Mouse (Mus musculus) midbrain, embryonic 14.5 days (tissue): ENCODE results near the gene Cuta. TPM values are rescaled to one million over a fixed set of nuclear protein-coding genes. Genes with fewer than 3 reads are reported as not detected.
"Not testable (repeated sequence)": the region's sequence is repeated elsewhere in the genome, so short reads cannot be mapped to it uniquely, and the experiment has no call there.

ENCODE experiments used
- ATAC-seq: fragments of 200-750 bp; cut with Nextera tagmentation; 2 replicates; pipeline ENCODE4 v1.8.0; 2017; ENCODE audit warnings: moderate number of reproducible peaks, moderate library complexity; ENCODE audit not compliant: low FRiP score, low TSS enrichment
- DNase-seq: peaks from one replicate; pipeline ENCODE4 v3.0.0-alpha.2; 2015
- H3K27ac ChIP-seq: fragments of 300-500 bp; sonication (generic); replicated peaks from 2 replicates; pipeline ENCODE4 v1.5.1; 2014; ENCODE audit warnings: mild to moderate bottlenecking, low read depth, low read length, moderate library complexity
- H3K27me3 ChIP-seq: fragments of 300-500 bp; sonication (generic); 2 replicates; pipeline ENCODE4 v1.6.1; 2014; ENCODE audit warnings: low read length, control low read depth, mixed read lengths; ENCODE audit not compliant: control insufficient read depth, insufficient read depth
- H3K36me3 ChIP-seq: fragments of 300-500 bp; sonication (generic); 2 replicates; pipeline ENCODE4 v1.6.1; 2014; ENCODE audit warnings: low read length, control low read depth; ENCODE audit not compliant: control insufficient read depth, insufficient read depth
- H3K4me1 ChIP-seq: fragments of 300-500 bp; sonication (generic); 2 replicates; pipeline ENCODE4 v1.6.1; 2014; ENCODE audit warnings: mild to moderate bottlenecking, antibody characterized with exemption, low read length, control low read depth; ENCODE audit not compliant: control insufficient read depth, insufficient read depth
- H3K4me2 ChIP-seq: fragments of 300-500 bp; sonication (generic); 2 replicates; pipeline ENCODE4 v1.6.1; 2014; ENCODE audit warnings: mild to moderate bottlenecking, low read length, moderate library complexity
- H3K4me3 ChIP-seq: fragments of 300-500 bp; sonication (generic); replicated peaks from 2 replicates; pipeline ENCODE4 v1.5.1; 2014; ENCODE audit warnings: low read depth, low read length
- H3K9ac ChIP-seq: fragments of 300-500 bp; sonication (generic); replicated peaks from 2 replicates; pipeline ENCODE4 v1.6.1; 2014; ENCODE audit warnings: mild to moderate bottlenecking, low read length, moderate library complexity
- H3K9me3 ChIP-seq: fragments of 300-500 bp; sonication (generic); 2 replicates; pipeline ENCODE4 v1.6.1; 2016; ENCODE audit warnings: low read length, control low read depth, mixed read lengths; ENCODE audit not compliant: control insufficient read depth
- WGBS: fragments of 180-500 bp; shearing (Covaris S2); extraction: QIAGEN DNeasy Blood & Tissue Kit; methylation state at CpG from one replicate; pipeline ENCODE4 v1.1.7; 2014; 5-methylcytosine and 5-hydroxymethylcytosine counted together
- polyA plus RNA-seq: library from polyadenylated mRNA; unstranded; fragments of >200 nt; fragmentation: Nextera tagmentation; extraction: Ambion mirVana; gene quantifications from 2 replicates; pipeline ENCODE4 v1.2.1, GENCODE M21; 2014

Cuta gene
- polyA plus RNA-seq, 1 experiment from 2014 or later, result 108 TPM

- H3K27me3 ChIP-seq, result no peaks in the 10 kb centered on the region
- H3K4me2 ChIP-seq, result no peak overlapping the region
- no peak for ATAC-seq
- peaks cover 39% of the 10 kb centered on the region for H3K4me1 ChIP-seq
- H3K36me3 ChIP-seq, result peaks cover 31% of the 10 kb centered on the region
- no peak overlapping the region for H3K9ac ChIP-seq
- no peak for DNase-seq
- no peak overlapping the region for H3K4me3 ChIP-seq
- WGBS, result 91% methylated on average over 15 of the region's 15 CpGs
- no peaks in the 10 kb centered on the region for H3K9me3 ChIP-seq
- H3K27ac ChIP-seq, result no peak overlapping the region
Observed at GRCm38 (mm10) chr17:26936921-26937695, 2.3 kb downstream of the Cuta start.

- Histone ChIP-seq H3K9ac (no peak overlapping the region), H3K4me3 (no peak overlapping the region), H3K36me3 (peaks cover 31% of the 10 kb centered on the region), H3K27me3 (no peaks in the 10 kb centered on the region), H3K4me1 (peaks cover 38% of the 10 kb centered on the region), H3K4me2 (no peak overlapping the region), H3K9me3 (no peaks in the 10 kb centered on the region), H3K27ac (no peak overlapping the region)
- DNase-seq (no peak), ATAC-seq (no peak)
- WGBS, result 85% methylated on average over 12 of the region's 12 CpGs
Observed at GRCm38 (mm10) chr17:26936453-26936852, 2.9 kb downstream of the Cuta start.

GRCm38 (mm10) chr17:26935027-26935426, 4.3 kb downstream of the Cuta start:
- H3K4me2 ChIP-seq, result no peak overlapping the region
- DNase-seq (no peak), ATAC-seq (no peak)
- H3K9me3 ChIP-seq, result no peaks in the 10 kb centered on the region
- peaks cover 28% of the 10 kb centered on the region for H3K4me1 ChIP-seq
- no peak overlapping the region for H3K4me3 ChIP-seq
- no peak overlapping the region for H3K9ac ChIP-seq
- peaks cover 31% of the 10 kb centered on the region for H3K36me3 ChIP-seq
- WGBS, result 95% methylated on average over 9 of the region's 9 CpGs
- H3K27me3 ChIP-seq, result no peaks in the 10 kb centered on the region
- H3K27ac ChIP-seq, result no peak overlapping the region

- peaks cover 31% of the 10 kb centered on the region for H3K36me3 ChIP-seq
- no peaks in the 10 kb centered on the region for H3K9me3 ChIP-seq
- H3K4me1 ChIP-seq, result peaks cover 25% of the 10 kb centered on the region
- 85% methylated on average over 16 of the region's 16 CpGs for WGBS
- ATAC-seq (no peak), DNase-seq (no peak)
- no peaks in the 10 kb centered on the region for H3K27me3 ChIP-seq
- no peak overlapping the region for H3K27ac ChIP-seq
- peak overlapping the region; percentile 85 for H3K9ac ChIP-seq
- H3K4me3 ChIP-seq, result peak overlapping the region; percentile 70
- H3K4me2 ChIP-seq, result peak overlapping the region; percentile 95
Observed at GRCm38 (mm10) chr17:26933885-26934827, 5.2 kb downstream of the Cuta start.

DNA sequence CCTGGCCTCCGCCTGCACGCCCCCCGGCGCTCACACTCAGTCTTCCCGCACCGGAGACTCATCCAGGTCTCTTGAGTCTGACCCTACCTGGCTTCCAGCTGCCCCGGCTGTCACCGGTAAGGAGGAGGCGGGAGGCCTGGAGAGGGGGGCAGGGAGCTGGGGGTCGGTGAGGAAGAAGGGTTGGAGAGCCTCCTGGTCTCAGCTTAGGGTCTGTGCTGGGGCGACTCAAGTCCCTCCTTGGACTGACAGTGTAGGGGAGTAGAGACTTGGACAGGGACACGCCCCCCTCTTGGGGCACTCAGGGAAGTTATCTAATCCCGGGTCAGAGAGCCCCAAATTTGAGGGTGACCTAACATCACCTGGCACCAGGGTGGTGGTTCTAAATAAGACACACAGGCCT, 6.0 kb downstream of the Cuta start:
- Histone ChIP-seq H3K27ac (peak overlapping the region; percentile 86), H3K9me3 (no peaks in the 10 kb centered on the region), H3K27me3 (no peaks in the 10 kb centered on the region), H3K36me3 (peaks cover 31% of the 10 kb centered on the region), H3K4me1 (peaks cover 19% of the 10 kb centered on the region), H3K4me3 (peak overlapping the region; percentile 70), H3K4me2 (peak overlapping the region; percentile 95), H3K9ac (peak overlapping the region; percentile 85)
- 10% methylated on average over 13 of the region's 13 CpGs for WGBS
- peak; percentile 44; the same call in 1 of the 2 replicates for ATAC-seq
- no peak for DNase-seq

DNA sequence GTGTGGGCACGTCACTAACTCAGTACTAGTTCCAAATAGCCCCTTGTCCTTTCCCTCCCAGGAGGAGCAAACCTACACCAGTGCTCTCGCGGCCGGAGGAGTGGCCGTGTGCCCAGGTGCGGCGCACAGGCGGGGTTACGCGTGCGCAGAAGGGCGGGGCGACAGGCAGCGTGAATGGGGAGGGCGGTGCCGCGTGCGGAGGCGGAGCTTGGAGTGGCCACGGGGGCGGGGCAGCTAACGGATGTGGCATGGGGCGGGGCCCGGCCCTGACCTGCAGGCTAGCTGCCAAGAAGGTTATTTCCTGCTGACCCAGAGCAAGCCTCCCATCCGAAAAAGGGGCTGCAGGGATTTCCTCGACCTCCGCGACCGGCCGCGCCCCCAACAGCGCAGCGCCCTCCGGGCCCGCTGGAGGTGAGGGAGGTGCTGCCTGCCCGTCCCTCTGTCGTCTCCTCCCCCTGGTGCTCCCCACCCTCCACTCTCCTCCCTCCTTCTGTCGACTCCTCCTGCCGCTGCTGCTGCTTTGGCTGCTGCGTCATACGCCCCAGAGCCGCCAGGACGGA, 6.5 kb downstream of the Cuta start, which contains the start of gene Phf1:
Gene Phf1, plus strand, starts transcription at position 214 of the 560 bp plus-strand sequence.
- under 1% methylated on average over 43 of the region's 43 CpGs for WGBS
- Histone ChIP-seq H3K9me3 (no peaks in the 10 kb centered on the region), H3K4me1 (peaks cover 14% of the 10 kb centered on the region), H3K27ac (peak within 1 kb of the TSS; percentile 86), H3K27me3 (no peaks in the 10 kb centered on the region), H3K4me3 (peak within 1 kb of the TSS; percentile 70), H3K9ac (peak within 1 kb of the TSS; percentile 85), H3K4me2 (peak within 1 kb of the TSS; percentile 95), H3K36me3 (peaks cover 31% of the 10 kb centered on the region)
- peak; percentile 83 for ATAC-seq
- peak; percentile 94 for DNase-seq

GRCm38 (mm10) chr17:26931795-26932194, 7.6 kb downstream of the Cuta start:
- DNase-seq, result peak; percentile 59

DNA sequence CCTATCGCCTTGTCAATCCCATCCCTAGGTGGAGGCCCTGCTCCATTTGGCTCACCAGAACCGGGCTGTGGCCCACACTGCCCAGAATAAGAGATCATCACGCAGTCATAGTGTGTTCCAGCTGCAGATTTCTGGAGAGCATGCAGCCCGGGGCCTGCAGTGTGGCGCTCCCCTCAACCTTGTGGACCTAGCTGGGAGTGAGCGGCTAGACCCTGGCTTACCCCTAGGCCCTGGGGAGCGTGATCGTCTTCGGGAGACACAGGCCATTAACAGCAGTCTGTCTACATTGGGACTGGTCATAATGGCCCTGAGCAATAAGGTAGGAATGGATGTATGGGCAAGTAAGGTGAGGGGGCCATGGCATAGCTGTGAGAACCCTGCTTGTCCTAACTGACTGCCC, 14.0 kb downstream of the Cuta start:
- H3K27me3 ChIP-seq, H3K4me1 ChIP-seq, H3K36me3 ChIP-seq, H3K27ac ChIP-seq, DNase-seq, H3K9me3 ChIP-seq, H3K4me3 ChIP-seq, ATAC-seq, H3K4me2 ChIP-seq, H3K9ac ChIP-seq: not testable (repeated sequence)
- WGBS, result 97% methylated on average over 9 of the region's 9 CpGs

More at GRCm38 (mm10) chr17:26931795-26932194, 7.6 kb downstream of the Cuta start:
- not testable (repeated sequence) for H3K4me2 ChIP-seq, ATAC-seq, H3K4me3 ChIP-seq, H3K9ac ChIP-seq, H3K27me3 ChIP-seq, H3K9me3 ChIP-seq, H3K27ac ChIP-seq
- Histone ChIP-seq H3K4me1 (peaks cover 13% of the 10 kb centered on the region), H3K36me3 (peaks cover 24% of the 10 kb centered on the region)
- 68% methylated on average over 7 of the region's 7 CpGs for WGBS
